Mouse (Mus musculus) telencephalon, adult 2 months (tissue): ENCODE measurements around the gene Efl1.
"Not testable (repeated sequence)": the region's sequence is repeated elsewhere in the genome, so short reads cannot be mapped to it uniquely, and the experiment has no call there.

Experiments
- DNase-seq: peaks from one replicate; pipeline ENCODE4 v3.0.0-alpha.2; 2011; ENCODE audit warnings: low read depth, low spot score

Efl1 gene

GRCm38 (mm10) chr7:82758521-82758920, 110.1 kb downstream of the Efl1 start:
- no peak for DNase-seq

- no peak for DNase-seq
These were observed 110.7 kb downstream of the Efl1 start for GRCm38 (mm10) chr7:82759091-82759490.

GRCm38 (mm10) chr7:82764951-82765350, 116.5 kb downstream of the Efl1 start:
- DNase-seq: no peak

GRCm38 (mm10) chr7:82766623-82767022, 118.2 kb downstream of the Efl1 start:
- no peak for DNase-seq

- no peak for DNase-seq
These were observed 121.8 kb downstream of the Efl1 start for GRCm38 (mm10) chr7:82770207-82770606.

- DNase-seq: not testable (repeated sequence)
These were observed 122.7 kb downstream of the Efl1 start for GRCm38 (mm10) chr7:82770957-82771660.

GRCm38 (mm10) chr7:82771661-82772021, 123.2 kb downstream of the Efl1 start:
- not testable (repeated sequence) for DNase-seq

GRCm38 (mm10) chr7:82772481-82772880, 124.1 kb downstream of the Efl1 start:
- DNase-seq: no peak

GRCm38 (mm10) chr7:82773150-82773549, 124.7 kb downstream of the Efl1 start:
- DNase-seq: no peak

- no peak for DNase-seq
These were observed 125.5 kb downstream of the Efl1 start for GRCm38 (mm10) chr7:82773884-82774283.

GRCm38 (mm10) chr7:82775090-82775489, 126.7 kb downstream of the Efl1 start:
- no peak for DNase-seq

- no peak for DNase-seq
These were observed 134.7 kb downstream of the Efl1 start for GRCm38 (mm10) chr7:82783071-82783470.

- DNase-seq: no peak
These were observed 135.3 kb downstream of the Efl1 start for GRCm38 (mm10) chr7:82783693-82784092.

- no peak for DNase-seq
These were observed 137.0 kb downstream of the Efl1 start for GRCm38 (mm10) chr7:82785335-82785934.

GRCm38 (mm10) chr7:82785970-82786647, 137.7 kb downstream of the Efl1 start:
- DNase-seq: peak; percentile 51

- DNase-seq: no peak
These were observed 144.2 kb downstream of the Efl1 start for GRCm38 (mm10) chr7:82792644-82793043.

GRCm38 (mm10) chr7:82793111-82793510, 144.7 kb downstream of the Efl1 start:
- DNase-seq: no peak

- no peak for DNase-seq
These were observed 146.1 kb downstream of the Efl1 start for GRCm38 (mm10) chr7:82794542-82794941.

- no peak for DNase-seq
These were observed 153.8 kb downstream of the Efl1 start for GRCm38 (mm10) chr7:82802206-82802605.

GRCm38 (mm10) chr7:82808257-82808656, 159.8 kb downstream of the Efl1 start:
- DNase-seq: no peak

GRCm38 (mm10) chr7:82809126-82809525, 160.7 kb downstream of the Efl1 start:
- no peak for DNase-seq

- DNase-seq: no peak
These were observed 162.4 kb downstream of the Efl1 start for GRCm38 (mm10) chr7:82810799-82811139.
